Mouse (Mus musculus): Measurements from ENCODE around the gene Haus4.

Haus4 gene

GRCm38 (mm10) chr14:54572790-54573736 is 18.6 kb upstream of the Haus4 start:
- no peak for DNase-seq

- no peak for DNase-seq
Observed at GRCm38 (mm10) chr14:54572122-54572521, 17.7 kb upstream of the Haus4 start.

GRCm38 (mm10) chr14:54569451-54570392 is 15.3 kb upstream of the Haus4 start:
- DNase-seq, result no peak

- peak; percentile 64 for DNase-seq
Observed at GRCm38 (mm10) chr14:54568694-54569414, 14.4 kb upstream of the Haus4 start.

GRCm38 (mm10) chr14:54560527-54561242 is 6.3 kb upstream of the Haus4 start:
- no peak for DNase-seq

GRCm38 (mm10) chr14:54557330-54557729 is 2.9 kb upstream of the Haus4 start:
- DNase-seq, result no peak

- no peak for DNase-seq
Observed at GRCm38 (mm10) chr14:54553454-54553974, 902 bp downstream of the Haus4 start.

GRCm38 (mm10) chr14:54544703-54545102 is 9.7 kb downstream of the Haus4 start:
- DNase-seq, result no peak

GRCm38 (mm10) chr14:54540771-54541170 is 13.6 kb downstream of the Haus4 start:
- no peak for DNase-seq

- no peak for DNase-seq
Observed at GRCm38 (mm10) chr14:54538580-54538979, 15.8 kb downstream of the Haus4 start.

- peak; percentile 77 for DNase-seq
Observed at GRCm38 (mm10) chr14:54528446-54529111, 25.8 kb downstream of the Haus4 start.

- no peak for DNase-seq
Observed at GRCm38 (mm10) chr14:54528007-54528393, 26.4 kb downstream of the Haus4 start.

GRCm38 (mm10) chr14:54527227-54528006 is 27.0 kb downstream of the Haus4 start:
- peak; percentile 52 for DNase-seq

GRCm38 (mm10) chr14:54523600-54523999 is 30.8 kb downstream of the Haus4 start:
- DNase-seq, result no peak

- DNase-seq, result no peak
Observed at GRCm38 (mm10) chr14:54516710-54517310, 37.6 kb downstream of the Haus4 start.

GRCm38 (mm10) chr14:54509774-54510173 is 44.6 kb downstream of the Haus4 start:
- no peak for DNase-seq

- no peak for DNase-seq
Observed at GRCm38 (mm10) chr14:54503092-54503491, 51.3 kb downstream of the Haus4 start.

GRCm38 (mm10) chr14:54501365-54501764 is 53.1 kb downstream of the Haus4 start:
- no peak for DNase-seq

- DNase-seq, result no peak
Observed at GRCm38 (mm10) chr14:54499330-54499729, 55.1 kb downstream of the Haus4 start.

- no peak for DNase-seq
Observed at GRCm38 (mm10) chr14:54496706-54497105, 57.7 kb downstream of the Haus4 start.
